17 mouse cellular contexts compared by ENCODE assay signal in the genomic region with DNA sequence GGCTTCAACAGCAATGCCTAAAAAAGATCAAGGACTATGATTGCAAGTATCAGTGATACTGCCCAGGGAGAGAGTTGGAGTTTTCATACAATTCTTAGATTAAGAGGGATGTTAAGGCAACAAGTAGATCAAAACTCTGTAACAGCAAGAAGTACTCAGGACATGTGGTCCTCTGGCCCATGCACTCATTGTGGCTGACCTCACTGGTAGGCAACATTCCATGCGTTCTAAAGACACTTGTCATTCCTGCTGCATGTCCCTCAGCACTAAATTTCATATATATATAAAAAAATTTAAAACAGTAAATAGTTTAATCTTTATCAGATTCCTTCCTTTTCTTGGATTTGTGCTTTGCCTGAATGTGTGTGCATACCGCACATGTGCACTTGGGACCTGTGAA.
"Had no signal": no experiment of that assay in that cellular context is flagged by ENCODE, and none has a peak within 500 bp of the region (broad histone marks: within the 10 kb centered on the region; RNA-seq: fewer than 3 reads in every experiment).

No protein-coding gene starts in this region.

- H3K4me2 ChIP-seq: neural tube, embryonic 12.5 days; neural tube, embryonic 13.5 days; neural tube, embryonic 15.5 days; stomach, embryonic 15.5 days had no signal

- H3K4me1 ChIP-seq: neural tube, embryonic 12.5 days; neural tube, embryonic 13.5 days; neural tube, embryonic 15.5 days; stomach, embryonic 15.5 days had no signal

- H3K4me3 ChIP-seq: neural tube, embryonic 12.5 days; neural tube, embryonic 13.5 days; neural tube, embryonic 15.5 days; stomach, embryonic 15.5 days had no signal

- H3K36me3 ChIP-seq: neural tube, embryonic 12.5 days; neural tube, embryonic 13.5 days; neural tube, embryonic 15.5 days; stomach, embryonic 15.5 days had no signal

- H3K27me3 ChIP-seq: neural tube, embryonic 12.5 days; neural tube, embryonic 13.5 days; neural tube, embryonic 15.5 days; stomach, embryonic 15.5 days had no signal

- H3K9me3 ChIP-seq: neural tube, embryonic 12.5 days; neural tube, embryonic 13.5 days; neural tube, embryonic 15.5 days; stomach, embryonic 15.5 days had no signal

- H3K9ac ChIP-seq: neural tube, embryonic 12.5 days; neural tube, embryonic 13.5 days; neural tube, embryonic 15.5 days; stomach, embryonic 15.5 days had no signal

- DNase-seq: retina, postnatal 1 day; right cerebral cortex, adult 18-20 months; right cerebral cortex, postnatal 14 days; right cerebral cortex, postnatal 25 days; right cerebral cortex, postnatal 4 days; spleen, adult 18-20 months; thymus, adult 18-20 months; thymus, adult 2 months; thymus, postnatal 14 days; thymus, postnatal 25 days; thymus, postnatal 36 days; thymus, postnatal 4 days had no signal

- H3K27ac ChIP-seq: neural tube, embryonic 12.5 days; neural tube, embryonic 13.5 days; neural tube, embryonic 15.5 days; stomach, embryonic 15.5 days; stomach, postnatal 0 days had no signal
